12 mouse cellular contexts compared by ENCODE assay signal in genomic region chr11:31801575-31801974, GRCm38 (mm10).
DNase-seq lines count a peak whose midpoint lies in the region.
"Had no signal": no experiment of that assay in that cellular context is flagged by ENCODE, and none has a peak within 500 bp of the region (broad histone marks: within the 10 kb centered on the region; RNA-seq: fewer than 3 reads in every experiment).

No protein-coding gene starts in this region.

- peak; percentile 37 to 59 for DNase-seq in adrenal gland, postnatal 36 days
- DNase-seq in adrenal gland, adult 18-20 months (ENCODE audit: low spot score in 2 of 2), result no peak
- DNase-seq in lung, adult 18-20 months, result peak; percentile 45 to 61
- DNase-seq in lung, postnatal 10 days, result no peak
- DNase-seq in gonadal fat pad, adult 2 months (ENCODE audit: low read depth), result peak; percentile 73
- peak; percentile 85 to 90 for DNase-seq in kidney, postnatal 36 days
- no peak for DNase-seq in right cerebral cortex, adult 18-20 months
- DNase-seq in right cerebral cortex, postnatal 14 days, result no peak
- DNase-seq: adrenal gland, postnatal 25 days; cerebellum, adult 2 months; heart, adult 2 months; thymus, postnatal 14 days had no signal

Comparison
In these comparisons a context has a peak if more than half of its experiments do, and no peak if none do; other contexts are left out.
1. DNase-seq: peak in adrenal gland, postnatal 36 days (2 of 2), lung, adult 18-20 months (2 of 2), gonadal fat pad, adult 2 months (single experiment) and kidney, postnatal 36 days (2 of 2); none in adrenal gland, adult 18-20 months (0 of 2), lung, postnatal 10 days (single experiment), right cerebral cortex, adult 18-20 months (single experiment) and right cerebral cortex, postnatal 14 days (single experiment).